ENCODE assay signal across 15 mouse cellular contexts in the genomic region with DNA sequence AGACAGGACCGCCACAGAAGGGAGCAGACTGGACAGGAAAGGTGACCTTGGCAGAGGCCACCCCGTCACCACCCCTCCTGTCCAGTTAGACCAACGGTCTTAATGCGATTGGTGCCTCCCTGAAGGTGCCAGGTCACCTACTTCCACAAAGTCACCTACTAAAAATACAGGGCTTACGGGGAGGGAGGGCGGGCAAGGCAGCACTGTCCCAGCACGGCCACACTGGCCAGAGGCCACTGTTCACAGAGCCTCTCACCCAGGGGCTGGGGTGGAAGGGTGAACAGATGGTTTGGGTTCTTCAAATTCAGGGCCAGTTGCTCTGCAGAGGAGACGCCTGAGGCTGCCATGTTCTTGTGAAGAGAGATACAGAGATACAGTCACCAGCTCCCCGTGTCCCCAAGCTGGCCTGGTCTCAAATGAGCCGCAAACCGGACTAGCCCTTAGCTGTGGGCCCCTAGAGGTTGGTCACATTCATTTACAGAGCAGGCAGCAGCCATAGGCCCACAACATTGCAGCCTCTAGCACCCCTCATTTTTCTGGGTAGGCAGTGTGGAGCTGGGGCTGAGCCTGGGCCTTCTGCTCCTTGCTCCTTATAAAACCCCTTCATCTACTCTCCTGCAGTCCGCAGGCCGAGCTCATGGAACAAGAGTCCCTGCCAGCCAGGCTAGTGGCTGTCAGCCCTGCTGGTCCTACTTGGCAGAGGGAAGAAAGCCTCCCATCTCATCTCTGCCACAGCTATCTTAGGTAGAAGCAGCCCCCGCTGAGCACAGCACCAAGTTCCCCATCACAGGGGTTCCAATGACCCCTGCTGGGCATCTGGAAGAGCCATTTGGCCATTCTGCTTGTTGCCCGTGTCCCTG. TPM values are rescaled to one million over a fixed set of nuclear protein-coding genes. Genes with fewer than 3 reads are reported as not detected.
DNase-seq lines count a peak whose midpoint lies in the region; ATAC-seq lines count a peak whose summit lies in the region.
"Had no signal": no experiment of that assay in that cellular context is flagged by ENCODE, and none has a peak within 500 bp of the region (broad histone marks: within the 10 kb centered on the region; RNA-seq: fewer than 3 reads in every experiment).

No protein-coding gene starts in this region.

- 0 out of 2 replicates have a peak, but pooled peaks cover 4% of the 10 kb centered on the region for H3K36me3 ChIP-seq in kidney, embryonic 16.5 days (ENCODE audit: insufficient read depth, low read length)
- H3K36me3 ChIP-seq in limb, embryonic 10.5 days, result no peaks in the 10 kb centered on the region
- H3K36me3 ChIP-seq in neural tube, embryonic 15.5 days, result peaks cover 3% of the 10 kb centered on the region; the same call in 1 of the 2 replicates

- no peak overlapping the region for H3K4me3 ChIP-seq in kidney, embryonic 16.5 days (ENCODE audit: low read length)
- H3K4me3 ChIP-seq in limb, embryonic 10.5 days, result no peak overlapping the region
- H3K4me3 ChIP-seq in neural tube, embryonic 15.5 days (replicated peaks), result no peak overlapping the region
- H3K4me3 ChIP-seq: myocyte had no signal

- H3K9ac ChIP-seq in kidney, embryonic 16.5 days (replicated peaks; ENCODE audit: low read length), result no peak overlapping the region
- H3K9ac ChIP-seq in neural tube, embryonic 15.5 days (replicated peaks), result no peak overlapping the region

- WGBS in kidney, embryonic 16.5 days, result 71% methylated on average over 15 of the region's 15 CpGs
- WGBS in limb, embryonic 10.5 days, result 83% methylated on average over 15 of the region's 15 CpGs
- 88% methylated on average over 15 of the region's 15 CpGs for WGBS in neural tube, embryonic 15.5 days

- no peaks in the 10 kb centered on the region for H3K9me3 ChIP-seq in kidney, embryonic 16.5 days (ENCODE audit: low read length)
- no peaks in the 10 kb centered on the region for H3K9me3 ChIP-seq in limb, embryonic 10.5 days (replicated peaks)
- H3K9me3 ChIP-seq in neural tube, embryonic 15.5 days (replicated peaks), result no peaks in the 10 kb centered on the region

- peak; percentile 48 for DNase-seq in gastrocnemius, adult 18-20 months (ENCODE audit: low spot score)
- no peak for DNase-seq in gastrocnemius, postnatal 36 days
- DNase-seq in kidney, postnatal 4 days, result no peak
- peak; percentile 69 to 73 for DNase-seq in cerebellum, postnatal 10 days
- no peak for DNase-seq in limb, embryonic 10.5 days (ENCODE audit: low spot score)
- no peak for DNase-seq in thymus, postnatal 10 days (ENCODE audit: low spot score in 2 of 2)
- DNase-seq: adrenal gland, postnatal 36 days; embryo, embryonic 11 days; layer of hippocampus, adult 9-11 months; left cerebral cortex, postnatal 4 days; lung, adult 18-20 months had no signal

- no peak for ATAC-seq in kidney, embryonic 16.5 days (ENCODE audit: low FRiP score, low TSS enrichment)
- ATAC-seq in neural tube, embryonic 15.5 days (ENCODE audit: low FRiP score), result no peak
- ATAC-seq: hindbrain, embryonic 16.5 days had no signal

- peak overlapping the region; percentile 2 for H3K27ac ChIP-seq in kidney, embryonic 16.5 days (ENCODE audit: low read length)
- 0 out of 2 replicates have a peak overlapping the region, but pooled peaks have one; percentile 8 for H3K27ac ChIP-seq in limb, embryonic 10.5 days
- H3K27ac ChIP-seq in neural tube, embryonic 15.5 days (replicated peaks), result no peak overlapping the region

- peaks cover 16% of the 10 kb centered on the region for H3K4me1 ChIP-seq in kidney, embryonic 16.5 days (ENCODE audit: insufficient read depth, low read length)
- peaks cover 27% of the 10 kb centered on the region for H3K4me1 ChIP-seq in limb, embryonic 10.5 days
- H3K4me1 ChIP-seq in neural tube, embryonic 15.5 days, result peaks cover 21% of the 10 kb centered on the region; the same call in 1 of the 2 replicates

- H3K27me3 ChIP-seq in kidney, embryonic 16.5 days (ENCODE audit: insufficient read depth, low read length), result no peaks in the 10 kb centered on the region
- H3K27me3 ChIP-seq in limb, embryonic 10.5 days (ENCODE audit: low read depth, poor library complexity, severe bottlenecking), result no peaks in the 10 kb centered on the region
- no peaks in the 10 kb centered on the region for H3K27me3 ChIP-seq in neural tube, embryonic 15.5 days (replicated peaks)

- no peak overlapping the region for H3K4me2 ChIP-seq in kidney, embryonic 16.5 days (replicated peaks; ENCODE audit: low read depth, low read length)
- no peak overlapping the region for H3K4me2 ChIP-seq in neural tube, embryonic 15.5 days

- intact Hi-C loops in gastrocnemius, postnatal 36 days (cut with DNase I), result no loop called here

RNA-seq across cellular contexts. Expression of a gene that starts 35.8 kb away (rescaled TPM):
- total RNA-seq in gastrocnemius, adult 18-20 months (2021), result 100 to 1,000 TPM; 115 to 118 TPM
- 100 to 1,000 TPM; 106 to 126 TPM for total RNA-seq in gastrocnemius, postnatal 36 days (2021)
- 48.2 and 81.9 TPM in 2 replicates for polyA plus RNA-seq in kidney, embryonic 16.5 days (2015; fragmentation: Nextera tagmentation; extraction: Ambion mirVana)
- polyA plus RNA-seq in limb, embryonic 10.5 days (2016; fragmentation: Nextera tagmentation; extraction: Ambion mirVana), result 38.7 and 38.8 TPM in 2 replicates
- polyA plus RNA-seq in neural tube, embryonic 15.5 days (2015; fragmentation: Nextera tagmentation; extraction: Ambion mirVana), result 77.4 and 77.6 TPM in 2 replicates

Comparison
In these comparisons a context has a peak if more than half of its experiments do, and no peak if none do; other contexts are left out.
1. DNase-seq: peak in gastrocnemius, adult 18-20 months (single experiment) and cerebellum, postnatal 10 days (2 of 2); none in gastrocnemius, postnatal 36 days (0 of 2), kidney, postnatal 4 days (0 of 2), limb, embryonic 10.5 days (single experiment) and thymus, postnatal 10 days (0 of 2).